ENCODE assay signal across 9 mouse cellular contexts in genomic region chr15:100091818-100092217, GRCm38 (mm10). TPM values are rescaled to one million over a fixed set of nuclear protein-coding genes. Genes with fewer than 3 reads are reported as not detected.
DNase-seq lines count a peak whose midpoint lies in the region; ATAC-seq and TF ChIP-seq lines count a peak whose summit lies in the region.
"Had no signal": no experiment of that assay in that cellular context is flagged by ENCODE, and none has a peak within 500 bp of the region (broad histone marks: within the 10 kb centered on the region; RNA-seq: fewer than 3 reads in every experiment).

No protein-coding gene starts in this region.

- no peak for TF ChIP-seq CTCF in heart, adult 2 months (IDR thresholded peaks at IDR 0.05)

- H3K36me3 ChIP-seq in heart, embryonic 10.5 days: no peaks in the 10 kb centered on the region
- no peaks in the 10 kb centered on the region for H3K36me3 ChIP-seq in heart, adult 2 months (ENCODE audit: control insufficient read depth, insufficient read depth, low read length)
- H3K36me3 ChIP-seq in midbrain, embryonic 10.5 days: peaks cover 4% of the 10 kb centered on the region; the same call in 1 of the 2 replicates
- no peaks in the 10 kb centered on the region for H3K36me3 ChIP-seq in midbrain, embryonic 11.5 days (ENCODE audit: control insufficient read depth, insufficient read depth, low read length)
- H3K36me3 ChIP-seq in liver, embryonic 15.5 days (replicated peaks): no peaks in the 10 kb centered on the region

- peaks cover 44% of the 10 kb centered on the region for H3K4me1 ChIP-seq in heart, embryonic 10.5 days
- peaks cover 9% of the 10 kb centered on the region for H3K4me1 ChIP-seq in heart, adult 2 months (ENCODE audit: control insufficient read depth, insufficient read depth, low read length)
- peaks cover 40% of the 10 kb centered on the region for H3K4me1 ChIP-seq in midbrain, embryonic 10.5 days
- H3K4me1 ChIP-seq in midbrain, embryonic 11.5 days (ENCODE audit: control insufficient read depth, insufficient read depth, low read length): peaks cover 10% of the 10 kb centered on the region
- peaks cover 22% of the 10 kb centered on the region for H3K4me1 ChIP-seq in liver, embryonic 15.5 days (replicated peaks)

- H3K27me3 ChIP-seq in heart, embryonic 10.5 days (ENCODE audit: insufficient read depth, poor library complexity, severe bottlenecking): no peaks in the 10 kb centered on the region
- no peaks in the 10 kb centered on the region for H3K27me3 ChIP-seq in heart, adult 2 months (ENCODE audit: control insufficient read depth, insufficient read depth, low read length)
- no peaks in the 10 kb centered on the region for H3K27me3 ChIP-seq in midbrain, embryonic 10.5 days (ENCODE audit: low read depth, poor library complexity, severe bottlenecking)
- H3K27me3 ChIP-seq in midbrain, embryonic 11.5 days (ENCODE audit: control insufficient read depth, insufficient read depth, low read length): no peaks in the 10 kb centered on the region
- no peaks in the 10 kb centered on the region for H3K27me3 ChIP-seq in liver, embryonic 15.5 days

- no peak overlapping the region for H3K4me2 ChIP-seq in midbrain, embryonic 11.5 days
- H3K4me2 ChIP-seq in liver, embryonic 15.5 days: peak overlapping the region; percentile 15; the same call in 1 of the 2 replicates

- no peak for TF ChIP-seq POLR2A in heart, adult 2 months (IDR thresholded peaks at IDR 0.05; ENCODE audit: insufficient read depth, low read depth, low read length)

- no peak overlapping the region for H3K4me3 ChIP-seq in heart, embryonic 10.5 days
- H3K4me3 ChIP-seq in heart, adult 2 months: no peak overlapping the region
- H3K4me3 ChIP-seq in midbrain, embryonic 10.5 days: no peak overlapping the region
- no peak overlapping the region for H3K4me3 ChIP-seq in midbrain, embryonic 11.5 days (ENCODE audit: low read depth, low read length)
- no peak overlapping the region for H3K4me3 ChIP-seq in liver, embryonic 15.5 days (replicated peaks)

- WGBS in heart, embryonic 10.5 days: 61% methylated on average over 8 of the region's 8 CpGs
- 44% methylated on average over 8 of the region's 8 CpGs for WGBS in heart, adult 2 months
- 74% methylated on average over 8 of the region's 8 CpGs for WGBS in midbrain, embryonic 10.5 days
- WGBS in midbrain, embryonic 11.5 days: 57% methylated on average over 8 of the region's 8 CpGs
- 37% methylated on average over 8 of the region's 8 CpGs for WGBS in liver, embryonic 15.5 days (ENCODE audit: insufficient replicate concordance)

- ATAC-seq in midbrain, embryonic 11.5 days (ENCODE audit: low FRiP score): no peak
- no peak for ATAC-seq in liver, embryonic 15.5 days (ENCODE audit: insufficient read depth)

- peaks cover 9% of the 10 kb centered on the region for H3K79me2 ChIP-seq in heart, adult 2 months (replicated peaks; ENCODE audit: control insufficient read depth, insufficient read depth, low read length)

- DNase-seq in heart, embryonic 10.5 days (ENCODE audit: low spot score): no peak
- no peak for DNase-seq in heart, adult 2 months
- DNase-seq in midbrain, embryonic 10.5 days (ENCODE audit: low spot score): no peak
- no peak for DNase-seq in midbrain, embryonic 11.5 days (ENCODE audit: low spot score, missing footprints)
- no peak for DNase-seq in right cerebral cortex, postnatal 4 days
- no peak for DNase-seq in left cerebral cortex, postnatal 25 days (ENCODE audit: low spot score in 2 of 2)
- no peak for DNase-seq in spleen, adult 18-20 months
- DNase-seq: adrenal gland, postnatal 14 days had no signal

- no peak for TF ChIP-seq EP300 in heart, adult 2 months (IDR thresholded peaks at IDR 0.05; ENCODE audit: insufficient read depth, low read depth, low read length)

- no peak overlapping the region for H3K9ac ChIP-seq in heart, adult 2 months (ENCODE audit: low read depth, low read length)
- no peak overlapping the region for H3K9ac ChIP-seq in midbrain, embryonic 11.5 days (ENCODE audit: low read length)
- no peak overlapping the region; the same call in 1 of the 2 replicates for H3K9ac ChIP-seq in liver, embryonic 15.5 days

- no peaks in the 10 kb centered on the region for H3K9me3 ChIP-seq in heart, embryonic 10.5 days
- H3K9me3 ChIP-seq in midbrain, embryonic 10.5 days (replicated peaks): no peaks in the 10 kb centered on the region
- no peaks in the 10 kb centered on the region for H3K9me3 ChIP-seq in midbrain, embryonic 11.5 days (ENCODE audit: control insufficient read depth, low read length)
- no peaks in the 10 kb centered on the region for H3K9me3 ChIP-seq in liver, embryonic 15.5 days (replicated peaks)

- peak overlapping the region; percentile 72 for H3K27ac ChIP-seq in heart, embryonic 10.5 days
- no peak overlapping the region for H3K27ac ChIP-seq in heart, adult 2 months
- H3K27ac ChIP-seq in midbrain, embryonic 10.5 days (replicated peaks): peak overlapping the region; percentile 59; the same call in 1 of the 2 replicates
- no peak overlapping the region for H3K27ac ChIP-seq in midbrain, embryonic 11.5 days (ENCODE audit: low read depth, low read length)
- no peak overlapping the region for H3K27ac ChIP-seq in liver, embryonic 15.5 days (replicated peaks)

- intact Hi-C loops in heart, adult 2 months (cut with DNase I): no loop called here
- intact Hi-C loops in left cerebral cortex, postnatal 25 days (cut with DNase I): no loop called here

RNA-seq across cellular contexts. Expression of gene Dip2b, which starts 53.4 kb away (rescaled TPM):
- polyA plus RNA-seq in heart, embryonic 10.5 days (2016; fragmentation: Nextera tagmentation; extraction: Ambion mirVana): 12.2 and 14.0 TPM in 2 replicates
- total RNA-seq in heart, adult 2 months (2021): 10 to 100 TPM; 18.6 to 19.5 TPM
- 11.2 and 16.9 TPM in 2 replicates for polyA plus RNA-seq in heart, adult 2 months (2012; rRNA removed)
- 16.4 and 18.8 TPM in 2 replicates for polyA plus RNA-seq in midbrain, embryonic 10.5 days (2016; fragmentation: Nextera tagmentation; extraction: Ambion mirVana)
- polyA plus RNA-seq in midbrain, embryonic 11.5 days (2014; fragmentation: Nextera tagmentation; extraction: Ambion mirVana): 22.3 and 23.9 TPM in 2 replicates
- 2.4 and 2.5 TPM in 2 replicates for polyA plus RNA-seq in liver, embryonic 15.5 days (2015; fragmentation: Nextera tagmentation; extraction: Ambion mirVana)
- 10 to 100 TPM; 64.0 to 67.9 TPM for total RNA-seq in left cerebral cortex, postnatal 25 days (2021)

Comparison
In these comparisons a context has a peak if more than half of its experiments do, and no peak if none do; other contexts are left out.
1. H3K27ac ChIP-seq: peak in heart, embryonic 10.5 days (single experiment) and midbrain, embryonic 10.5 days (single experiment); none in heart, adult 2 months (single experiment), midbrain, embryonic 11.5 days (single experiment) and liver, embryonic 15.5 days (single experiment).